Mouse (Mus musculus) small intestine, adult 10 weeks (tissue): ENCODE data around the gene Metap1. TPM values are rescaled to one million over a fixed set of nuclear protein-coding genes. Genes with fewer than 3 reads are reported as not detected.

Experiments
- polyA plus RNA-seq: library from polyadenylated mRNA; stranded (reverse); fragments of 350-450 nt; fragmentation: Illumina TruSeq; extraction: RNeasy Lipid Tissue Mini Kit (QIAGEN cat#74804); gene quantifications from one replicate; pipeline ENCODE4 v1.2.3, GENCODE M21; 2014; ENCODE audit warnings: low replicate concordance

Metap1 gene
- 75.4 TPM for polyA plus RNA-seq

DNA sequence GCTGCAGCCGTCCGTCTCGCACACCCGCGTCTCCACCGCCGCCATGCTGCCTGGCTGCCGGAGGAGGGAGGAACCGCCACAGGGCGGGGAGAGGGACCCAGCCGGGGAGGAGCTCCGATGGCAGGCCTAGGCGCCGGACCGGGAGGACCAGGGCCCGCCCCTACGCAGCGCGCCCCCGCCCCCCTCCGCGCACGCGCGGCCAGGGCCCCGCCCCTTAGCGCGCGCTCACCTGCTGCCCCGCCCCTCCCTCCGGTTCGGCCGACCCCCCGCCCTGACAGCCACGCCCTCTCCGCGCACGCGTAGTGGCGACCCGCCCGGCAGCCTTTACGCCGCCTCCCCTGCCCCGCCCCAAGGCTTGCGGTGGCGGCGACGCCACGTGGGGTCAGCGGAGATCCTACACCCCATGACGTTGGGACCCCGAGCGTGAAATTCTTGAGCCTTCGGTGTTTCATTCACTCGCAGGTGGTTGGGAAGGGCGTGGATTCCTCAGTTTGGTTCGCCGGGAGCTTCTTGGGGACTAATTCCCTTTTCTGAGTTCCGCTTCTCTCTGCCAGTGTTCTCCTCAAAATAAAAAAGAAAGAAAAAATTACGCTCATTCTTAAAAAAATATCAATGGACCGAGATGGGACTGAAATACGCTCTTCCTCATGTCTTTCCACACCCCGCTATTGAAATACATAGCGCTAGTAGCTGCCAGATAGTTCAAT is at the start of gene Metap1:
Metap1 (minus strand) TSS at position 189 of the 707 bp plus-strand sequence.

GRCm38 (mm10) chr3:138526073-138526915 is 37.0 kb upstream of the Metap1 start, which contains the start of gene Eif4e:
TSS of gene Eif4e (plus strand) at chr3:138526179.

DNA sequence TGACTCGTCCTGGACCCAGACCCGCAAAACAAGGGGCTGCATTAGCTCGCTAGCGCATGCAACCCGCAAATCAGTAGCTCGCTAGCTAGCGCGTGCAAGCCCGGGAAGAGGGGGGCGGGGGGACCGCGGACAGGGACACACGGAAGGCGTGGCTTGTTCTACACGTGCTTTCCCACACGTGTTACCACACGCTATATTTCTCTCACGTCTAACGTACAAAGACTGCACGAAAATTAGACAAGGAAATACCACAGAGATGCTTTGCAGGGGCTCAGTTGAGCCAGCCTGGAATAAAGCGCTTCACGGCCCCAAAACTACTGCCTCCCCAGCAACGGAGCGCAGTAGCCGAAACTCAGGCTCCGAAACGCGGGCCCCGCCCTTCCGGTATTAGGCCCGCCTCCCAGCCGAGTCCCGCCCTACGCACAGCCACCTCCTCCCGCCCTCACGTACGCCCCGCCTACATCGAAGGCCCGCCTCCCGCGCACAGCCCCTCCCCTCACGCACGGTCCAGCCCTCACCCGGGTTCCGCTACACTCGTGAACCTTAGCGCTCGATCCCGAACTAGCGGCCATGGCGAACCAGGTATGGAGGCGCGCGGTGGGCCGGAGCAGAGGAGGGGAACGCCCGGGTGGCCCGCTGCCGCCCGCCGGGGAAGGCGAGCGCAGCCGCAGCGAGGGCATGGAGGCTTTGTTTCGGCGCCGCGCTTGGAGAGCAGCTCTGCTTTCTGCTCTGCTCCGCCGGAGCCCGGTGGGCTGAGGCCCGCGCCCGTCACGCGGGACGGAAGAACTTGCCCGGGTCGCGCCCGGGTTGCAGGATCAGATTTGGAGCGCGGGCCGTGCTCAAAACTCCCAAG is 46.5 kb downstream of the Metap1 start, which contains the start of gene Adh5:
Adh5 (plus strand) TSS at position 482 of the 853 bp plus-strand sequence.

GRCm38 (mm10) chr3:138415121-138415690 is 74.1 kb downstream of the Metap1 start, which contains the start of gene Adh4:
TSS of gene Adh4 (plus strand) at chr3:138415466.

Other genes with a start within 250 kb of the Metap1 start
- gene Adh1, start 228.5 kb downstream of the Metap1 start, polyA plus RNA-seq: 231 TPM
- gene Adh6a, start 176.2 kb downstream of the Metap1 start, polyA plus RNA-seq: 754 TPM
- gene Adh6b, start 147.7 kb downstream of the Metap1 start, polyA plus RNA-seq: not detected
- 66.8 TPM for gene Adh4, start 74.0 kb downstream of the Metap1 start, polyA plus RNA-seq
- 117 TPM for gene Adh5, start 46.4 kb downstream of the Metap1 start, polyA plus RNA-seq
- 165 TPM for gene Eif4e, start 36.7 kb upstream of the Metap1 start, polyA plus RNA-seq